Comparison of ENCODE assay signal across 31 mouse cellular contexts in the genomic region with DNA sequence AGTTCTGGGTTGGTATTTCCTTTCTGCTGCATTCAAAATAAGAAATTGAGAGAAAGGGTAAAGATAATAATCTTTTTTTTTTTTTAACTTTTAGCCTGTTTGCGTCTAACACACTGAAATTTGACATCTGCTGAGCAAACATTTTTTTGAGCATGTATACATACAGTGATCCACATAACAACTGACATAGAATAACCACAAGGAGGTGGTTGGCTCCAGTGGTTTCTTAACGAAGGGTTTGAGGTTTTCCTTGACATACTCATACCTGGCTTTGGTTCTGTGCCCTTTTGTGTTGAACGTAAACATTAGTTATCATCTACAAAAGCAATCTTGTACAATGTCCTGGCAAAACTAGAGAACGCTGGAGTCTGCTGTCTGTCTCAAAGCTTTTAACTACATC.
A peak's percentile ranks its signal among the peaks of the same experiment; 100 is the strongest.
DNase-seq lines count a peak whose midpoint lies in the region; ATAC-seq lines count a peak whose summit lies in the region.
"Had no signal": no experiment of that assay in that cellular context is flagged by ENCODE, and none has a peak within 500 bp of the region (broad histone marks: within the 10 kb centered on the region; RNA-seq: fewer than 3 reads in every experiment).

No protein-coding gene starts in this region.

- H3K9ac ChIP-seq in heart, embryonic 11.5 days (ENCODE audit: low read depth, low read length), result no peak overlapping the region
- H3K9ac ChIP-seq in kidney, embryonic 14.5 days (ENCODE audit: low read depth, low read length), result no peak overlapping the region
- H3K9ac ChIP-seq: embryonic facial prominence, embryonic 13.5 days; forebrain, postnatal 0 days; heart, embryonic 15.5 days; hindbrain, embryonic 12.5 days; liver, embryonic 14.5 days; neural tube, embryonic 13.5 days had no signal

- peak; percentile 2 for DNase-seq in heart, embryonic 10.5 days (ENCODE audit: low spot score)
- peak; percentile 6 for DNase-seq in T-cell, adult 2 months (ENCODE audit: low spot score)
- peak; percentile 15 for DNase-seq in thymus, postnatal 25 days
- DNase-seq in layer of hippocampus, postnatal 25 days (ENCODE audit: extremely low spot score in 1 of 2, low spot score in 1 of 2), result no peak
- DNase-seq: adrenal gland, adult 8-10 months; cerebellum, adult 9-10 months; cerebellum, postnatal 36 days; embryo, embryonic 11 days; forebrain, postnatal 0 days; gastrocnemius, postnatal 10 days; kidney, adult 18-20 months; kidney, postnatal 36 days; layer of hippocampus, postnatal 36 days; liver; lung, adult 2 months; lung, postnatal 14 days; right cerebral cortex, postnatal 4 days had no signal

- ATAC-seq in heart, embryonic 11.5 days (replicated peaks; ENCODE audit: insufficient number of reproducible peaks, low FRiP score, low TSS enrichment), result no peak
- ATAC-seq in megakaryocyte progenitor cell, adult 5-6 weeks (replicated peaks; ENCODE audit: poor library complexity), result 0 out of 2 replicates have a peak, but pooled peaks have one; percentile 26
- ATAC-seq in kidney, embryonic 14.5 days (ENCODE audit: low FRiP score, low TSS enrichment), result no peak
- ATAC-seq: midbrain, embryonic 16.5 days had no signal

- H3K4me3 ChIP-seq in heart, embryonic 10.5 days, result no peak overlapping the region
- no peak overlapping the region for H3K4me3 ChIP-seq in heart, embryonic 11.5 days (ENCODE audit: low read depth, low read length)
- no peak overlapping the region for H3K4me3 ChIP-seq in kidney, embryonic 14.5 days (ENCODE audit: low read length)
- H3K4me3 ChIP-seq: embryonic facial prominence, embryonic 13.5 days; erythroblast, embryonic 14.5 days; heart, embryonic 15.5 days; hindbrain, embryonic 12.5 days; layer of hippocampus, adult 2 months; midbrain, embryonic 10.5 days; myocyte; neural tube, embryonic 13.5 days had no signal

- no peaks in the 10 kb centered on the region for H3K27me3 ChIP-seq in heart, embryonic 10.5 days (ENCODE audit: insufficient read depth, poor library complexity, severe bottlenecking)
- no peaks in the 10 kb centered on the region for H3K27me3 ChIP-seq in heart, embryonic 11.5 days (ENCODE audit: control insufficient read depth, insufficient read depth, low read length)
- no peaks in the 10 kb centered on the region for H3K27me3 ChIP-seq in kidney, embryonic 14.5 days (ENCODE audit: control insufficient read depth, insufficient read depth, low read length)
- H3K27me3 ChIP-seq: embryonic facial prominence, embryonic 13.5 days; heart, embryonic 15.5 days; hindbrain, embryonic 12.5 days; neural tube, embryonic 13.5 days had no signal

- WGBS in heart, embryonic 10.5 days, result 77% methylated on average over 4 of the region's 4 CpGs
- 75% methylated on average over 4 of the region's 4 CpGs for WGBS in heart, embryonic 11.5 days (ENCODE audit: insufficient replicate concordance)
- WGBS in kidney, embryonic 14.5 days, result 76% methylated on average over 4 of the region's 4 CpGs

- H3K4me2 ChIP-seq in heart, embryonic 11.5 days, result no peak overlapping the region
- H3K4me2 ChIP-seq in kidney, embryonic 14.5 days (replicated peaks; ENCODE audit: low read depth, low read length), result no peak overlapping the region
- H3K4me2 ChIP-seq: embryonic facial prominence, embryonic 13.5 days; heart, embryonic 15.5 days; hindbrain, embryonic 12.5 days; neural tube, embryonic 13.5 days had no signal

- no peak overlapping the region for H3K27ac ChIP-seq in heart, embryonic 10.5 days
- no peak overlapping the region for H3K27ac ChIP-seq in heart, embryonic 11.5 days (ENCODE audit: low read depth, low read length)
- H3K27ac ChIP-seq in kidney, embryonic 14.5 days (ENCODE audit: low read depth, low read length), result no peak overlapping the region
- H3K27ac ChIP-seq: embryonic facial prominence, embryonic 13.5 days; heart, embryonic 15.5 days; hindbrain, embryonic 12.5 days; layer of hippocampus, adult 2 months; liver, embryonic 14.5 days; midbrain, embryonic 10.5 days; neural tube, embryonic 13.5 days; stomach, postnatal 0 days had no signal

- no peaks in the 10 kb centered on the region for H3K4me1 ChIP-seq in heart, embryonic 10.5 days
- H3K4me1 ChIP-seq in heart, embryonic 11.5 days (ENCODE audit: control insufficient read depth, insufficient read depth, low read length), result no peaks in the 10 kb centered on the region
- H3K4me1 ChIP-seq in kidney, embryonic 14.5 days (ENCODE audit: control insufficient read depth, insufficient read depth, low read length), result 0 out of 2 replicates have a peak, but pooled peaks cover 3% of the 10 kb centered on the region
- H3K4me1 ChIP-seq: heart, embryonic 15.5 days; hindbrain, embryonic 12.5 days; midbrain, embryonic 10.5 days; neural tube, embryonic 13.5 days had no signal

- no peaks in the 10 kb centered on the region for H3K36me3 ChIP-seq in heart, embryonic 10.5 days
- H3K36me3 ChIP-seq in heart, embryonic 11.5 days (ENCODE audit: control insufficient read depth, insufficient read depth, low read length), result no peaks in the 10 kb centered on the region
- H3K36me3 ChIP-seq in kidney, embryonic 14.5 days (ENCODE audit: control insufficient read depth, insufficient read depth, low read length), result no peaks in the 10 kb centered on the region
- H3K36me3 ChIP-seq: embryonic facial prominence, embryonic 13.5 days; heart, embryonic 15.5 days; hindbrain, embryonic 12.5 days; midbrain, embryonic 10.5 days; neural tube, embryonic 13.5 days had no signal

- no peaks in the 10 kb centered on the region for H3K9me3 ChIP-seq in heart, embryonic 10.5 days
- H3K9me3 ChIP-seq in heart, embryonic 11.5 days (replicated peaks; ENCODE audit: control insufficient read depth, low read length), result no peaks in the 10 kb centered on the region
- no peaks in the 10 kb centered on the region for H3K9me3 ChIP-seq in kidney, embryonic 14.5 days (ENCODE audit: control insufficient read depth, low read length)
- H3K9me3 ChIP-seq: embryonic facial prominence, embryonic 13.5 days; heart, embryonic 15.5 days; hindbrain, embryonic 12.5 days; midbrain, embryonic 10.5 days; neural tube, embryonic 13.5 days had no signal

Comparison
In these comparisons a context has a peak if more than half of its experiments do, and no peak if none do; other contexts are left out.
1. DNase-seq: peak in heart, embryonic 10.5 days (single experiment), T-cell, adult 2 months (single experiment) and thymus, postnatal 25 days (single experiment); none in layer of hippocampus, postnatal 25 days (0 of 2).